Mouse (Mus musculus) hindbrain, postnatal 0 days (tissue): ENCODE data around the gene Zg16. TPM values are rescaled to one million over a fixed set of nuclear protein-coding genes. Genes with fewer than 3 reads are reported as not detected.

Source experiments
- ATAC-seq: fragments of 200-750 bp; cut with Nextera tagmentation; 2 replicates; pipeline ENCODE4 v1.8.0; 2017; ENCODE audit warnings: mild to moderate bottlenecking, moderate TSS enrichment, moderate library complexity
- DNase-seq: peaks from one replicate; pipeline ENCODE4 v3.0.0-alpha.2; 2015; ENCODE audit warnings: low spot score
- H3K27ac ChIP-seq: fragments of 300-500 bp; sonication (generic); 2 replicates; pipeline ENCODE4 v1.5.1; 2014; ENCODE audit warnings: mild to moderate bottlenecking
- H3K27me3 ChIP-seq: fragments of 300-500 bp; sonication (generic); 2 replicates; pipeline ENCODE4 v1.6.1; 2014; ENCODE audit warnings: low read length, mixed read lengths; ENCODE audit not compliant: insufficient read depth
- H3K36me3 ChIP-seq: fragments of 300-500 bp; sonication (generic); 2 replicates; pipeline ENCODE4 v1.6.1; 2014; ENCODE audit warnings: low read length, mixed read lengths; ENCODE audit not compliant: insufficient read depth
- H3K4me1 ChIP-seq: fragments of 300-500 bp; sonication (generic); 2 replicates; pipeline ENCODE4 v1.6.1; 2014; ENCODE audit warnings: antibody characterized with exemption, low read length, mixed read lengths; ENCODE audit not compliant: insufficient read depth
- H3K4me2 ChIP-seq: fragments of 300-500 bp; sonication (generic); 2 replicates; pipeline ENCODE4 v1.6.1; 2014; ENCODE audit warnings: low read depth, mild to moderate bottlenecking, low read length, moderate library complexity, mixed read lengths
- H3K4me3 ChIP-seq: fragments of 300-500 bp; sonication (generic); 2 replicates; pipeline ENCODE4 v1.5.1; 2014; ENCODE audit warnings: low read length
- H3K9ac ChIP-seq: fragments of 300-500 bp; sonication (generic); replicated peaks from 2 replicates; pipeline ENCODE4 v1.6.1; 2014; ENCODE audit warnings: mild to moderate bottlenecking, low read length, moderate library complexity, mixed read lengths
- H3K9me3 ChIP-seq: fragments of 300-500 bp; sonication (generic); 2 replicates; pipeline ENCODE4 v1.6.1; 2016; ENCODE audit warnings: low read length, mixed read lengths
- CTCF ChIP-seq: IDR thresholded peaks from 2 replicates; pipeline ENCODE4 v1.5.1; 2016; ENCODE audit warnings: antibody characterized with exemption, control low read depth, low read depth
- WGBS: fragments of 180-500 bp; shearing (Covaris S2); extraction: QIAGEN DNeasy Blood & Tissue Kit; methylation state at CpG from one replicate; pipeline ENCODE4 v1.1.7; 2014; 5-methylcytosine and 5-hydroxymethylcytosine counted together
- polyA plus RNA-seq: library from polyadenylated mRNA; unstranded; fragments of >200 nt; fragmentation: Nextera tagmentation; extraction: Ambion mirVana; gene quantifications from 2 replicates; pipeline ENCODE4 v1.2.1, GENCODE M21; 2015
- total RNA-seq: library from RNA; depleted of rRNA; stranded (reverse); fragments of >200 nt; gene quantifications from 2 replicates; pipeline ENCODE4 v1.2.3, GENCODE M21; 2014

Zg16 gene
- total and polyA plus RNA-seq, 2 experiments from 2014 or later, result not detected

GRCm38 (mm10) chr7:127018416-127019305 is 68.5 kb downstream of the Zg16 start:
- H3K4me3 ChIP-seq, result no peak overlapping the region
- no peaks in the 10 kb centered on the region for H3K9me3 ChIP-seq
- no peak for ATAC-seq
- WGBS, result 78% methylated on average over 15 of the region's 15 CpGs
- peak overlapping the region; percentile 85 for H3K4me2 ChIP-seq
- H3K9ac ChIP-seq, result peak overlapping the region; percentile 25; the same call in 1 of the 2 replicates
- H3K27ac ChIP-seq, result peak overlapping the region; percentile 42; the same call in 1 of the 2 replicates
- DNase-seq, result no peak
- H3K4me1 ChIP-seq, result peaks cover 42% of the 10 kb centered on the region
- peaks cover 26% of the 10 kb centered on the region for H3K36me3 ChIP-seq
- TF ChIP-seq CTCF, result no peak
- H3K27me3 ChIP-seq, result no peaks in the 10 kb centered on the region

- Histone ChIP-seq H3K27me3 (no peaks in the 10 kb centered on the region), H3K9me3 (no peaks in the 10 kb centered on the region), H3K36me3 (peaks cover 25% of the 10 kb centered on the region), H3K4me1 (peaks cover 37% of the 10 kb centered on the region), H3K4me2 (peak overlapping the region; percentile 85), H3K9ac (peak overlapping the region; percentile 30), H3K27ac (peak overlapping the region; percentile 42; the same call in 1 of the 2 replicates), H3K4me3 (peak overlapping the region; percentile 6; the same call in 1 of the 2 replicates)
- no peak for TF ChIP-seq CTCF
- DNase-seq, result no peak
- no peak for ATAC-seq
- WGBS, result 51% methylated on average over 6 of the region's 6 CpGs
These were observed 69.2 kb downstream of the Zg16 start for GRCm38 (mm10) chr7:127017950-127018345.

- H3K9me3 ChIP-seq, result no peaks in the 10 kb centered on the region
- H3K4me2 ChIP-seq, result peak within 1 kb of the TSS; percentile 85
- H3K27ac ChIP-seq, result peak within 1 kb of the TSS; percentile 96
- H3K36me3 ChIP-seq, result peaks cover 20% of the 10 kb centered on the region
- no peaks in the 10 kb centered on the region for H3K27me3 ChIP-seq
- peak; percentile 86 for ATAC-seq
- peak; percentile 100 for DNase-seq
- whole genome bisulfite sequencing, result 2% methylated on average over 39 of the region's 39 CpGs
- H3K9ac ChIP-seq, result peak within 1 kb of the TSS; percentile 91
- peaks cover 37% of the 10 kb centered on the region for H3K4me1 ChIP-seq
- TF ChIP-seq CTCF, result peak; percentile 90
- peak within 1 kb of the TSS; percentile 63 for H3K4me3 ChIP-seq
These were observed 69.9 kb downstream of the Zg16 start, which contains the start of gene Pagr1a for GRCm38 (mm10) chr7:127016971-127017949. TSS of gene Pagr1a (minus strand) at chr7:127017352.

GRCm38 (mm10) chr7:127016486-127016938 is 70.6 kb downstream of the Zg16 start:
- peak; percentile 37; the same call in 1 of the 2 replicates for ATAC-seq
- Histone ChIP-seq H3K27ac (peak overlapping the region; percentile 96), H3K27me3 (no peaks in the 10 kb centered on the region), H3K4me2 (peak overlapping the region; percentile 85), H3K9me3 (no peaks in the 10 kb centered on the region), H3K4me3 (peak overlapping the region; percentile 63), H3K36me3 (peaks cover 16% of the 10 kb centered on the region), H3K4me1 (peaks cover 35% of the 10 kb centered on the region), H3K9ac (peak overlapping the region; percentile 91)
- TF ChIP-seq CTCF, result no peak
- DNase-seq, result peak; percentile 66
- WGBS, result 0% methylated on average over 22 of the region's 22 CpGs

GRCm38 (mm10) chr7:127016481-127016485 is 70.8 kb downstream of the Zg16 start, which contains the start of gene Pagr1b:
TSS of gene Pagr1b (minus strand) at chr7:127016484.
- H3K4me1 ChIP-seq, result peaks cover 35% of the 10 kb centered on the region
- H3K27ac ChIP-seq, result peak within 1 kb of the TSS; percentile 96
- peak within 1 kb of the TSS; percentile 91 for H3K9ac ChIP-seq
- no peaks in the 10 kb centered on the region for H3K27me3 ChIP-seq
- H3K36me3 ChIP-seq, result peaks cover 16% of the 10 kb centered on the region
- TF ChIP-seq CTCF, result no peak
- no peaks in the 10 kb centered on the region for H3K9me3 ChIP-seq
- H3K4me2 ChIP-seq, result peak within 1 kb of the TSS; percentile 85
- DNase-seq (no peak), ATAC-seq (no peak)
- peak within 1 kb of the TSS; percentile 63 for H3K4me3 ChIP-seq

GRCm38 (mm10) chr7:127016081-127016480 is 71.0 kb downstream of the Zg16 start:
- DNase-seq (peak; percentile 51), ATAC-seq (no peak; the same call in 1 of the 2 replicates)
- Histone ChIP-seq H3K27ac (peak overlapping the region; percentile 96), H3K9ac (peak overlapping the region; percentile 91), H3K27me3 (no peaks in the 10 kb centered on the region), H3K4me1 (peaks cover 35% of the 10 kb centered on the region), H3K4me3 (peak overlapping the region; percentile 63), H3K36me3 (peaks cover 16% of the 10 kb centered on the region), H3K9me3 (no peaks in the 10 kb centered on the region), H3K4me2 (peak overlapping the region; percentile 85)
- no peak for TF ChIP-seq CTCF
- WGBS, result 2% methylated on average over 10 of the region's 10 CpGs
